Mouse (Mus musculus): ENCODE data around the gene Gkn1. TPM values are rescaled to one million over a fixed set of nuclear protein-coding genes. Genes with fewer than 3 reads are reported as not detected.

Gkn1 gene
- polyA plus RNA-seq (2014; fragmentation: Illumina TruSeq; extraction: RNeasy Lipid Tissue Mini Kit (QIAGEN cat#74804); ENCODE audit: low read depth, low replicate concordance) = not detected

DNA sequence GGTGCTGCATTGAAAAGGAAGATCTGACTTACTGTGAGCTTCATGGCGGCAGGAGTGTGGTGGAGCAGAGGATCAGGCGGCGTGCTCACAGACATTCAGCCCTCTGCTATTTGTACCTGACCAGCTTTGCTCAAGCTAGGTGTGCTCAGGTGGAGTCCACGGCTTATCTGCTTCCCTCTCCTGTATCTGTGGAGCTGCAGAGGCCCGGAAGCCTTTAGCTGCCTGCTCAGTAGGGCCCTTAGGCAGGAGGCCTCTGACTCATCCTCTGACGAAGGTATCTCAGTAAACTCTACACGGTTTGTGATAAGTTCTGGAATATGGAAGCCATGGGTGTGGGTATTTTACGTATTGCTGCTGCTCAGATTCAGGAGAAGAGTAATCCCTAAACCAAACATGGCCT is at the start of gene Gkn1:
Gene Gkn1 (minus strand): TSS at position 114 of the 400 bp plus-strand sequence.

GRCm38 (mm10) chr6:87388877-87389276 is 38.1 kb upstream of the Gkn1 start, which contains the start of gene Gkn3:
TSS of gene Gkn3 (minus strand) at chr6:87388935.

GRCm38 (mm10) chr6:87373057-87373456 is 22.3 kb upstream of the Gkn1 start, which contains the start of gene Gkn2:
TSS of gene Gkn2 (plus strand) at chr6:87373357.

DNA sequence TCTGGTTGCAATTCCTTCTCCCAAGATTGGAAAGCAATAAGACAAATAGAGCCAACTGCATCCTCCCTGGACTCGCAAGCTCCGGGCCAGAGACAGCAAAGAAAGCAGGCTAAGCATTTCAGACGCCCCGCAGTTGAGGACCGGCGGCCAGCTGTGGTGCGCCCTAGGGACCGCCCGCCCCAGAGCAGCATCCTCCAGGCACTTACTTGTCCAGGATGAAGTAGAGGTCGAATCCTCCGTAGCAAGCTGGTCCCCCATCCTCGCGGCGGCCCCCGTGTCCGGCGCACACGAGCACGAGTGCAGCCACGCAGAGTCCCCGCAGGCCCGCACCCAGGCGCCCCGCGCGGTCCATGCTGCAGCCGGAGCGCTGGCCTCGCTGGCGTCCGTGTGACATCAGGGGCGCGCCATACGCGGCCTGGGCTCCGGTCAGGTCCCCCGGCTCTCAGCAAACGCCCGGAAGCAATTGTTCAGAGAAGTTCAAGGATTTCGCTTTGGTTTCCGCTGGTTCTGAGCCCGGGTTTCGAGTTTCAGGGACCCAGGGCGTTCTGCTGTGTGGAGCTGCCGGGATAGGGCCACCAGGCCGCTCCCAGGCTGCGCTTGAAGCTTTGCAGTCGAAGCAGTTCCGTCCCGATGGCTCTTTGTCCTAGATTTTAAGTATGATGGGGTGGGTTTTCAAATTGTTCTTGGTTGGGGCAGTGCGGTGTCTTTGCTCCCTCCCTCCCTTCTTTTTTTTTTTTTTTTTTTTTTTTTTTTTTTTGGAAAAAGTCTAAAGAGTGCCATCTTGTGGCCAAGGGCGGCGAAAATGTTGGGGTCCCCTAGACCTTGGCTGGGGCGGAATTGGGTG is 15.4 kb downstream of the Gkn1 start, which contains the start of gene Antxr1:
Gene Antxr1 (minus strand): TSS at position 731 of the 844 bp plus-strand sequence.

Other genes starting within 250 kb of the Gkn1 start
- gene D6Ertd527e, start 246.2 kb downstream of the Gkn1 start, polyA plus RNA-seq (2014; fragmentation: Illumina TruSeq; extraction: RNeasy Lipid Tissue Mini Kit (QIAGEN cat#74804); ENCODE audit: low read depth, low replicate concordance) = 1.1 TPM
- gene Antxr1, start 15.1 kb downstream of the Gkn1 start, polyA plus RNA-seq (2014; fragmentation: Illumina TruSeq; extraction: RNeasy Lipid Tissue Mini Kit (QIAGEN cat#74804); ENCODE audit: low read depth, low replicate concordance) = 2.2 TPM
- 0.29 TPM for gene Gkn2, start 22.4 kb upstream of the Gkn1 start, polyA plus RNA-seq (2014; fragmentation: Illumina TruSeq; extraction: RNeasy Lipid Tissue Mini Kit (QIAGEN cat#74804); ENCODE audit: low read depth, low replicate concordance)
- gene Gkn3, start 38.0 kb upstream of the Gkn1 start, polyA plus RNA-seq (2014; fragmentation: Illumina TruSeq; extraction: RNeasy Lipid Tissue Mini Kit (QIAGEN cat#74804); ENCODE audit: low read depth, low replicate concordance) = not detected
- not detected for gene Bmp10, start 78.1 kb upstream of the Gkn1 start, polyA plus RNA-seq (2014; fragmentation: Illumina TruSeq; extraction: RNeasy Lipid Tissue Mini Kit (QIAGEN cat#74804); ENCODE audit: low read depth, low replicate concordance)
- 0.07 TPM for gene Arhgap25, start 182.3 kb upstream of the Gkn1 start, polyA plus RNA-seq (2014; fragmentation: Illumina TruSeq; extraction: RNeasy Lipid Tissue Mini Kit (QIAGEN cat#74804); ENCODE audit: low read depth, low replicate concordance)
- 1.1 TPM for gene Prokr1, start 239.8 kb upstream of the Gkn1 start, polyA plus RNA-seq (2014; fragmentation: Illumina TruSeq; extraction: RNeasy Lipid Tissue Mini Kit (QIAGEN cat#74804); ENCODE audit: low read depth, low replicate concordance)